Mouse (Mus musculus): Measurements from ENCODE around the gene Gm37240.
A peak's percentile ranks its signal among the peaks of the same experiment; 100 is the strongest.

The Gm37240 gene

DNA sequence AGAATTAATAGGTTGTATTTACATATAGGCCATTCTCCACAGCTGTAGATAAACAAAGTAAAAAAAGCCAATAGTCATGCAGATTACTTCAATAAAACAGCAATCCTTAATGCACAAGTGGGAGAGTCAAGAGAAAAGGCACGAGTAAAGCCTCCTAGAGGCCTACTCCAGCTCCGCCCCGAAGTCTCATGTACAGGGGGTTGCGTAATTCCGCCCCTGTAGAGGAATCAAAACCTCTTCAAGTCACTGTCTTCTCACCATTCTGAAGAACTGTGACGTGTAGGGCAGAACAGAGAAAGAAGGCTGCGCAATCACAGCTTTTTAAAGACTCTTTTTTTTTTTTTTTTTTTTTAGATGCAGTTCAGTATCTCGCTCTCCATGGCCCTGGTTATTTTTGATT is 393.5 kb downstream of the Gm37240 start:
- DNase-seq (ENCODE audit: low spot score in 2 of 2): no peak

DNA sequence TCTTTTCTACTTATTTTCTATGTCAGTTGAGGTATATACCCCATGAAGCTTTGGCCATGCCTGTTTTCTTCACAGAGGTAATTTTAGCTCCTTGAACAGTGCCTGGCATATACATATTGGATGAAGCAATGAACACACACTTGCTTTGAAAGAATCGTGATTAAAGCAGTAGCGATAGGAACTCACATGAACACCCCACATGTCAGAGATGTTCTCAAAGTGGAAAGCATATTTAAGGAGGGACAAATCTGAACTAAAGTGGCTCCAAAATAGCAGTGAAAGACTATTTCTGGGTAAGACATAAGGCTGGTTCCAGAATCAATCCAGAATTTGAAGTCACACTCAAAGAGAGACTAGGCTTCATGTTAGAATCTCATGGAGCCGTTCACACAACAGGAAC is 397.1 kb downstream of the Gm37240 start:
- DNase-seq (ENCODE audit: low spot score in 2 of 2): no peak

DNA sequence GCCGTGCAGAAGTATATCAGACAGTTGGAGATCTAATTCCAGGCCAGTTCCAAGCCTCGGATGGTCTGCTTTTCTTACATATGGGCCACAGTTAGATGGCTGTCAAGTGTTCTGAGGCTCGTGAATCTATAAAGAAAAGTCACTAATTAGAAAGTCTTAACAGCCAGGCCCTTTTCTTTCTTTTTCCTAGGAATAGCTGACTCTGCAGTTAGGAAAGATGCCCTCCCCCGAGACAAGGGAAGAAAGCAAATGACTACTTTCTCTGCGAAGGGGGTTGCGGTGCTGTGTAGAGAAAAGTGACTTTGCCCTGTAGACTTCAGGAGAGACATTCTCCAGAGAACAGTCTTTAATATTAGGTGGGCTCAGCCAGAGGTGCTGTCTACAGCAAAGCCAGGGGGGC is 399.9 kb downstream of the Gm37240 start:
- no peak for DNase-seq (ENCODE audit: low spot score in 2 of 2)

GRCm38 (mm10) chr3:85485536-85486190 is 401.7 kb downstream of the Gm37240 start:
- no peak for DNase-seq (ENCODE audit: low spot score in 2 of 2)

DNA sequence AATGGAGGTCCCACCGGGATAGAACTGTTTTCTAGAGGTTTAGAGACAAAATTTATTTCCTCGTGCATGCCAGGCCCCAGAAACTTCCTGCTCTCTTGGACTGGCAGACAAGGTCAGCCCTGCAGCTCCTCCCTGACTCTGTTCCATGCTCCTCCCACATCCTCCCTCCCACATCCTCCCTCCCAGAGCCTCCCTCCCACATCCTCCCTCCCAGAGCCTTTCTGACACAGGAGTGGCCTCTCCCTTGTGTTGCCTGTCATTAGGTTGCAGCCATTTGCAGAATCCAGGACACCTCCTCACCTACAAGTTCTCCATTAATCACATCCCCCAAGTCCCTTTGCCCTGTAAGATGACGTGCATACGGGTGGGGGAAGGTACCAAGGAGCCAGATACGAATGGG is 404.7 kb downstream of the Gm37240 start:
- peak in 1 of 2 experiments; percentile 20 for DNase-seq (ENCODE audit: low spot score in 2 of 2)

DNA sequence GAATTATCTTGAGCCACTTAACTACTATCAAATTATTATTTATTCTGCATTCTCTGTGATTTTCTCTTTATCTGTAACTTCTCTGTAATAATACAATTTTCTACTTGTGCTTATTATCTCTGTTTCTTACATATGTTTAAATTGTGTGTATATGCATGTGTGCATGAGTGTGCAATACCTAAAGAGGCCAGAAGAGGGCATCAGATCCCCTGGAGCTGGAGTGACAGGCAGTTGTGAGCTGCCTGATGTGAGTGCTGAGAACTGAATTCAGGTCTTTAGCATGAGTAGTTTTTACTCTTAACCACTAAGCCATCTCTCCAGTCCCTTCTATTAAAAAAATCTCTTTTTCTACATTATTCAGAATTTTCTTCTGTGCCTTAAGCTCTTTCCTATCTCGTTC is 406.7 kb downstream of the Gm37240 start:
- DNase-seq (ENCODE audit: low spot score in 2 of 2): no peak

GRCm38 (mm10) chr3:85478731-85479130 is 408.6 kb downstream of the Gm37240 start:
- DNase-seq (ENCODE audit: low spot score in 2 of 2): no peak

- DNase-seq (ENCODE audit: low spot score in 2 of 2): no peak
These were observed 417.6 kb downstream of the Gm37240 start for GRCm38 (mm10) chr3:85469711-85470110.

- DNase-seq (ENCODE audit: low spot score in 2 of 2): no peak
These were observed 418.3 kb downstream of the Gm37240 start for GRCm38 (mm10) chr3:85468995-85469394.

DNA sequence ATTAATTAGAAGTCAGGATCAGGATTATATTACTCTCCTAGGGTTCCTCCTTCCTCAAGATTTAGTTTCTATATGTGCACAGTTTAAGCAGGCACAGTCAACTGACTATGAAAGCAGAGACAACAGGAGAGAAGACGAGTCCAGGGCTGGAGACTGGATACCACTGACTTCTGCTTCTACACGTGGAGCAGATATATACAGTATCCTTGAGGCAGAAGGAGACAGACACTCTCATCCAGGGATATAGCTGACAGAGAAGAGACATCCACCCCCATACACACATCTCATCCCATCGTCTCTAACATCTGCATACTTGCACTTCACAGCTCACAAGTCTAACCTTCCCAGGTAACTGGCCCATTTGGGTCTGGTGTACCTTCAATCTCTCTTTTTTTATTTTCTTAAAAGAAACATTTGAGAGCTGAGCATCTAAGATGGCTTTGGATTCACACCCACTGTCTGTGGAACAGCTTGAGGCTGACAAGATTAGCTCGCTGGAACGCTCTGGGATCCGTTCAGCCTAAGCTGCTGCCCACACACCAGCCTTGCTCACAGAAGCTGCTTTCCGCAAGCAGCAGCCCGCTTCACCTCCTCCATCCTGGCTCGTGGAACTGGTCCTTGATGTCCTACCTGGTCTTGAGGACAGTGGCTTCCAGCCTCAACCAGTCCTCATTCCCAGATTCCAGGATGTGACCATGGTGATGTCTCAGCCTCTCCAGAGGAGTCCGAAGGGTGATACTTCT is 421.9 kb downstream of the Gm37240 start:
- DNase-seq (ENCODE audit: low spot score in 2 of 2): no peak

DNA sequence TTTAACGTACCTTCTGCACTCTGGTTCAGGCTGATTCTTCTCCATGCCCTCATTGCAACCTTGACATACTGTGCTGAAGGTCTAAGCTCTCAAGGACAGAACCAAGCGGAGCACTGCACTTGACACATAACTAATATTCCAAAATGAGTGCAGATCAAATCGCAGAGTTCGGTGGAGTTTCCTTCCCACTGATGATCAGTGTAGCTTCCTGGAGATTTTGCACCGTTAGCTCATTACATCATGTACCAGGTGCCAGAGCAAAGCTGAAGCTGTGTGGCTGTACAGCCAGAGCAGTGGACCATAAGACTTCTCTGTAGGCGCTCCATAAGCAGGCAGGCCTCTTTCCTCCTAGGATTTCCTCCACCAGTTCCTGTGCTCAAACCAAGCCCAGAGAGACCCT is 427.3 kb downstream of the Gm37240 start:
- DNase-seq (ENCODE audit: low spot score in 2 of 2): no peak

- DNase-seq (ENCODE audit: low spot score in 2 of 2): no peak
These were observed 430.3 kb downstream of the Gm37240 start for GRCm38 (mm10) chr3:85456983-85457382.

GRCm38 (mm10) chr3:85455453-85455852 is 431.9 kb downstream of the Gm37240 start:
- DNase-seq (ENCODE audit: low spot score in 2 of 2): no peak

GRCm38 (mm10) chr3:85454001-85454400 is 433.3 kb downstream of the Gm37240 start:
- no peak for DNase-seq (ENCODE audit: low spot score in 2 of 2)

DNA sequence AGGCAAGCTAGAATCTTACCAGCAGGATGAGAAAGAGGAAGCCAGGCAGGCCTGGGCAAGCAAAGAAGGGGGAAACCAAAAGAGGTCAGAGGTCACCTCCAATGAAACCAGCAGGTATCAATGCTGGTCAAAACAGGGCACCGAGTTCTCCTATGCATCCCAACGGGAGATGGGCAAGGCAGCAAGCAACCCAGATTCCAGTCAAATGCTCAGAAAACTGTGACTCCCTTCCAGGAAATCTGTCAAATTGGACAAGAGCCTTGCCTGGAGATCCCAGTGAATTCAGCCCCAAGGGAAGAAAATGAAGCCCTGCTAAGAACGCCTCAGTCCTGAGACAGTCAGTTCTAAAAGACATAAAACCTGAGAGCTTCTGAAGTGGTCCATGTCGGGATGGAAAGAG is 437.9 kb downstream of the Gm37240 start:
- DNase-seq (ENCODE audit: low spot score in 2 of 2): no peak

DNA sequence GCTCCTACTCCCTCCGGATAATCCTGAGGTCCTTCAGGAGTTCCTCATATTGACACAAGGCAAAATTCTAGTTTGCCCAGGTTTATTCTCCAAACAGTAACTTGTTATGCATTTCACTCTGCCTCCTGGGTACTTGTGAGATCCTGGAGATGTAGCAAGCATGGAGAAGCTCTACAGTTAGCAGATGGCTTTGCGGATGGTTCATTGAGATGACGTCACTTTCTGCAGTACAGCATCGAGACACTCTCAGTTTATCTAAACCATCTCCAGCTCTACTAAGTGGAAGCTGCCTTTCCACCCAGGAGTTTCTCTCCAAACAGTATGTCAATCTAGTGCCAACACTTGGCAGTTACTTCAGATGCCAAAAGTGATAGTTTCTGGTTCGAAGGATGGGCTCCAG is 444.5 kb downstream of the Gm37240 start:
- DNase-seq (ENCODE audit: low spot score in 2 of 2): no peak

- no peak for DNase-seq (ENCODE audit: low spot score in 2 of 2)
These were observed 445.1 kb downstream of the Gm37240 start for GRCm38 (mm10) chr3:85442261-85442660.

DNA sequence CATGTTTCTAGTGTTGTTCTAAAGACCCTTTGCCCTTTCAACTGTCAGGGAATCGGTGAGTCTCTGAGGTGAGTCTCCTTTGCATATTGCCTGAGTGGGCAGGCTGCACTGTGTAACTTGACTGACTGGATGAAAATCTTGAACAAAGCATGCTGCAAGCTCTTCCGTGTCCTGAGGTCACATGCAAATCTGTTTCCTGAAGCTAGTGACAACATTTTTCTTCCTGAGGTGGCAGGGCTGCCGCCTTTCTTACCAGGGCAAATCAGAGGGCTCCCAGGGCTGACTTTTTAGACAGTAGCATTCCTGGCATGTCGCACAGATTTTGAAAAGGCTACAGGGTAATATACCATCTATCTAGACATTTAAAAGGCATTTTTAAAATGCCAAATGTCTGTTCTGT is 451.9 kb downstream of the Gm37240 start:
- DNase-seq (ENCODE audit: low spot score in 2 of 2): no peak

- no peak for DNase-seq (ENCODE audit: low spot score in 2 of 2)
These were observed 456.1 kb downstream of the Gm37240 start for GRCm38 (mm10) chr3:85431208-85431607.

GRCm38 (mm10) chr3:85423376-85423997 is 463.8 kb downstream of the Gm37240 start:
- no peak for DNase-seq (ENCODE audit: low spot score in 2 of 2)

GRCm38 (mm10) chr3:85421403-85421802 is 465.9 kb downstream of the Gm37240 start:
- DNase-seq (ENCODE audit: low spot score in 2 of 2): no peak

DNA sequence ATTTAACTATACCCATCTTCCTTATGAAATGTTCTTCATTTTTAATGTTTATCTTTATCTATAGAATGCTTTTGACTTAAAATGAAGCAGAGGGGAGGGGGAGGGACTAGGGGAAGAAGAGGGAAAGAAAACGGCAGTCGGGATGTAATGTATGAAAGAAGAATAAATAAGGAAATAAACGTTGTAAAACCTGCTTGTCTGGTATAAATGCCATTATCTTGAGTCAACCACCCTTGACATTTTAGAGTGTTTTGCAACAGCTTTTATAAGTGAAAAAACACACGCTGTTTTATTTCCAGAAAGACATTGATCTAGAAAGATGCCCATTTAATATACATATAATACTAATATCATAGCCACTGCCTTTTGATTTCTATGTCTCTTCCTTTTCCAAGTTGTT is 469.7 kb downstream of the Gm37240 start:
- no peak for DNase-seq (ENCODE audit: low spot score in 2 of 2)

- no peak for DNase-seq (ENCODE audit: low spot score in 2 of 2)
These were observed 488.5 kb downstream of the Gm37240 start for GRCm38 (mm10) chr3:85398841-85399240.
